Mouse (Mus musculus) thymus, postnatal 0 days (tissue): ENCODE results near the gene Eml1. TPM values are rescaled to one million over a fixed set of nuclear protein-coding genes. Genes with fewer than 3 reads are reported as not detected.

Experiments
- DNase-seq: peaks from one replicate; pipeline ENCODE4 v3.0.0-alpha.2; 2015; ENCODE audit warnings: low spot score
- polyA plus RNA-seq: library from polyadenylated mRNA; unstranded; fragments of >200 nt; fragmentation: Nextera tagmentation; extraction: Ambion mirVana; gene quantifications from 2 replicates; pipeline ENCODE4 v1.2.1, GENCODE M21; 2015

Eml1 gene
- polyA plus RNA-seq, 1 experiment from 2014 or later = 3.9 TPM

- DNase-seq = no peak
Measured at GRCm38 (mm10) chr12:108546508-108547153, 175.9 kb downstream of the Eml1 start.

- DNase-seq = no peak
Measured at GRCm38 (mm10) chr12:108547251-108547875, 176.6 kb downstream of the Eml1 start.

GRCm38 (mm10) chr12:108551731-108552130 is 181.0 kb downstream of the Eml1 start:
- no peak for DNase-seq

GRCm38 (mm10) chr12:108553079-108553478 is 182.3 kb downstream of the Eml1 start:
- DNase-seq = no peak

- DNase-seq = peak; percentile 90
Measured at GRCm38 (mm10) chr12:108554120-108554841, 183.5 kb downstream of the Eml1 start, which contains the start of gene Evl. Gene Evl, plus strand, starts transcription at chr12:108554720.

GRCm38 (mm10) chr12:108554861-108555556 is 184.3 kb downstream of the Eml1 start:
- no peak for DNase-seq

- DNase-seq = no peak
Measured at GRCm38 (mm10) chr12:108558194-108558593, 187.4 kb downstream of the Eml1 start.

GRCm38 (mm10) chr12:108563238-108563637 is 192.5 kb downstream of the Eml1 start:
- DNase-seq = peak; percentile 49

GRCm38 (mm10) chr12:108564910-108565506 is 194.3 kb downstream of the Eml1 start:
- DNase-seq = no peak

- DNase-seq = no peak
Measured at GRCm38 (mm10) chr12:108579156-108579871, 208.6 kb downstream of the Eml1 start.

GRCm38 (mm10) chr12:108583775-108584174 is 213.0 kb downstream of the Eml1 start:
- DNase-seq = no peak

Other genes with a start within 250 kb of the Eml1 start
- gene Setd3, start 191.6 kb upstream of the Eml1 start, polyA plus RNA-seq = 82.6 and 83.6 TPM in 2 replicates
- 4.0 and 4.7 TPM in 2 replicates for gene Ccnk, start 191.4 kb upstream of the Eml1 start, polyA plus RNA-seq
- gene Ccdc85c, start 95.5 kb upstream of the Eml1 start, polyA plus RNA-seq = 11.3 and 13.6 TPM in 2 replicates
- 0.05 TPM in 2 replicates for gene Hhipl1, start 64.7 kb upstream of the Eml1 start, polyA plus RNA-seq
- 0.36 TPM in 1 of 2 replicates, not detected in the other for gene Cyp46a1, start 36.6 kb upstream of the Eml1 start, polyA plus RNA-seq
- gene Evl, start 183.8 kb downstream of the Eml1 start, polyA plus RNA-seq = 69.7 and 73.8 TPM in 2 replicates